Mouse (Mus musculus) liver, postnatal 0 days (tissue): ENCODE data around the gene Sympk. TPM values are rescaled to one million over a fixed set of nuclear protein-coding genes. Genes with fewer than 3 reads are reported as not detected.

Experiments
- ATAC-seq: fragments of 200-750 bp; cut with Nextera tagmentation; 2 replicates; pipeline ENCODE4 v1.8.0; 2017; ENCODE audit warnings: mild to moderate bottlenecking, moderate library complexity
- DNase-seq: peaks from one replicate; pipeline ENCODE4 v3.0.0-alpha.2; 2016
- H3K27ac ChIP-seq: fragments of 300-500 bp; sonication (generic); 2 replicates; pipeline ENCODE4 v1.5.1; 2014; ENCODE audit warnings: antibody characterized with exemption, moderate library complexity, mild to moderate bottlenecking, low read depth
- H3K27me3 ChIP-seq: fragments of 300-500 bp; sonication (generic); 2 replicates; pipeline ENCODE4 v1.6.1; 2014; ENCODE audit warnings: low read length, control low read depth, mixed read lengths; ENCODE audit not compliant: insufficient read depth
- H3K36me3 ChIP-seq: fragments of 300-500 bp; sonication (generic); replicated peaks from 2 replicates; pipeline ENCODE4 v1.6.1; 2014; ENCODE audit warnings: mild to moderate bottlenecking, control low read depth, low read length, moderate library complexity, mixed read lengths; ENCODE audit not compliant: insufficient read depth
- H3K4me1 ChIP-seq: fragments of 300-500 bp; sonication (generic); 2 replicates; pipeline ENCODE4 v1.6.1; 2014; ENCODE audit warnings: antibody characterized with exemption, mild to moderate bottlenecking, control low read depth; ENCODE audit not compliant: insufficient read depth
- H3K4me2 ChIP-seq: fragments of 300-500 bp; sonication (generic); 2 replicates; pipeline ENCODE4 v1.6.1; 2014; ENCODE audit warnings: low read depth, mild to moderate bottlenecking, low read length, moderate library complexity, mixed read lengths
- H3K4me3 ChIP-seq: fragments of 300-500 bp; sonication (generic); 2 replicates; pipeline ENCODE4 v1.5.1; 2014; ENCODE audit warnings: low read depth, low read length
- H3K9ac ChIP-seq: fragments of 300-500 bp; sonication (generic); replicated peaks from 2 replicates; pipeline ENCODE4 v1.6.1; 2014; ENCODE audit warnings: mild to moderate bottlenecking, moderate library complexity
- H3K9me3 ChIP-seq: fragments of 300-500 bp; sonication (generic); 2 replicates; pipeline ENCODE4 v1.6.1; 2016; ENCODE audit warnings: mild to moderate bottlenecking, control low read depth, low read length, mixed read lengths
- CTCF ChIP-seq: sonication (generic); IDR thresholded peaks from 2 replicates; pipeline ENCODE4 v1.5.1; 2016; ENCODE audit warnings: antibody characterized with exemption, low read depth
- EP300 ChIP-seq: IDR thresholded peaks from 2 replicates; pipeline ENCODE4 v1.6.1; 2016; ENCODE audit warnings: antibody characterized with exemption, low read depth, mild to moderate bottlenecking
- WGBS: fragments of 180-500 bp; shearing (Covaris S2); extraction: QIAGEN DNeasy Blood & Tissue Kit; methylation state at CpG from one replicate; pipeline ENCODE4 v1.1.7; 2014; ENCODE audit not compliant: insufficient replicate concordance; 5-methylcytosine and 5-hydroxymethylcytosine counted together
- polyA plus RNA-seq: library from polyadenylated mRNA; unstranded; fragments of >200 nt; fragmentation: Nextera tagmentation; extraction: Ambion mirVana; gene quantifications from 2 replicates; pipeline ENCODE4 v1.2.1, GENCODE M21; 2015

Sympk gene
- polyA plus RNA-seq, 1 experiment from 2014 or later = 6.9 TPM

GRCm38 (mm10) chr7:19001066-19001806 lies 22.9 kb upstream of the Sympk start:
- H3K36me3 ChIP-seq = peaks cover 13% of the 10 kb centered on the region; the same call in 1 of the 2 replicates
- H3K4me2 ChIP-seq = peak overlapping the region; percentile 98
- peak overlapping the region; percentile 56 for H3K4me3 ChIP-seq
- peak overlapping the region; percentile 64 for H3K27ac ChIP-seq
- H3K9ac ChIP-seq = peak overlapping the region; percentile 60
- H3K27me3 ChIP-seq = no peaks in the 10 kb centered on the region
- DNase-seq (peak; percentile 77), ATAC-seq (no peak)
- TF ChIP-seq CTCF = no peak
- no peak for TF ChIP-seq EP300
- H3K4me1 ChIP-seq = peaks cover 42% of the 10 kb centered on the region
- H3K9me3 ChIP-seq = no peaks in the 10 kb centered on the region
- 23% methylated on average over 16 of the region's 18 CpGs for WGBS

GRCm38 (mm10) chr7:19001807-19002085 lies 22.4 kb upstream of the Sympk start:
- ATAC-seq = no peak
- Histone ChIP-seq H3K4me2 (peak overlapping the region; percentile 98), H3K4me1 (peaks cover 42% of the 10 kb centered on the region), H3K9me3 (no peaks in the 10 kb centered on the region), H3K4me3 (no peak overlapping the region), H3K9ac (peak overlapping the region; percentile 60), H3K27ac (peak overlapping the region; percentile 52), H3K36me3 (peaks cover 13% of the 10 kb centered on the region; the same call in 1 of the 2 replicates), H3K27me3 (no peaks in the 10 kb centered on the region)
- peak; percentile 12 for DNase-seq
- whole genome bisulfite sequencing = 76% methylated on average over 3 of the region's 3 CpGs
- TF ChIP-seq EP300 (no peak), CTCF (no peak)

GRCm38 (mm10) chr7:19002115-19002514 lies 22.1 kb upstream of the Sympk start:
- Histone ChIP-seq H3K27ac (peak overlapping the region; percentile 79), H3K27me3 (no peaks in the 10 kb centered on the region), H3K4me3 (peak overlapping the region; percentile 39), H3K4me2 (peak overlapping the region; percentile 98), H3K36me3 (peaks cover 17% of the 10 kb centered on the region; the same call in 1 of the 2 replicates), H3K4me1 (peaks cover 42% of the 10 kb centered on the region), H3K9ac (peak overlapping the region; percentile 60), H3K9me3 (no peaks in the 10 kb centered on the region)
- ATAC-seq (no peak), DNase-seq (no peak)
- 24% methylated on average over 4 of the region's 4 CpGs for WGBS
- TF ChIP-seq EP300 (no peak), CTCF (no peak)

- H3K36me3 ChIP-seq = peaks cover 17% of the 10 kb centered on the region; the same call in 1 of the 2 replicates
- peak; percentile 71 for DNase-seq
- peak overlapping the region; percentile 79 for H3K27ac ChIP-seq
- WGBS = 2% methylated on average over 17 of the region's 17 CpGs
- no peaks in the 10 kb centered on the region for H3K27me3 ChIP-seq
- peak overlapping the region; percentile 98 for H3K4me2 ChIP-seq
- peaks cover 42% of the 10 kb centered on the region for H3K4me1 ChIP-seq
- TF ChIP-seq EP300 (no peak), CTCF (no peak)
- ATAC-seq = peak; percentile 63
- H3K9ac ChIP-seq = peak overlapping the region; percentile 60; the same call in 1 of the 2 replicates
- H3K4me3 ChIP-seq = peak overlapping the region; percentile 39
- H3K9me3 ChIP-seq = no peaks in the 10 kb centered on the region
Observed at GRCm38 (mm10) chr7:19002848-19003498, 21.2 kb upstream of the Sympk start.

DNA sequence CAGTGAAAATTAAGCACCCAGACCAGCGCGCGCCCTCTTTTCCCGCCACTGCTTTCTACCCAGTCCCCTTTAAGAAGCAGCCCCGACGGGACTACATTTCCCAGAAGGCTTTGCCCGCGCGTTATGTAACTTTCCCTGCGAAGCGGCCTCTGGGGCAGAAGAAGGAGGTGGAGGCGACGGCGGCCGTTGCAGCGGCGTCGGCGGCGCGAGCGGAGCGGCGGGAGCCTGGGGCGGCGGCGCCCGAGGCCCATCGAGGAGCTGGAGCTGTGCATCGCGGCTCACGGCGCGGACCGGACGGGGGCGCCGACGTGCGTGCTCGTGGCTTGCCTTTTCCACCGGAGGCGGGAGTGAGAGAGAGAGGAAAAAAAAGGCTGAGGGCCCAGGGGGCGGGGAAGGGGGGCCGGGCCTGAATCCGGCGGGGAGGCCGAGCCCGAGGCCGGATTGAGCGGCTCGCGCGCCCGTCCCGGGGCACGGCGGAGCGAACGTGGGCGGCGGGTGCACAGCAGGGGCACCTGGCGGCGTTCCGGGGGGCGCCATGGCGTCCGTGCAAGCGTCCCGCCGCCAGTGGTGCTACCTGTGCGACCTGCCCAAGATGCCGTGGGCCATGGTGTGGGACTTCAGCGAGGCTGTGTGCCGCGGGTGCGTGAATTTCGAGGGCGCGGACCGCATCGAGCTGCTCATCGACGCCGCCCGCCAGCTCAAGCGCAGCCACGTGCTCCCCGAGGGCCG lies 20.1 kb upstream of the Sympk start, which contains the start of gene Irf2bp1:
Gene Irf2bp1 (plus strand): TSS at position 143 of the 729 bp plus-strand sequence.
- Histone ChIP-seq H3K27ac (peak within 1 kb of the TSS; percentile 87), H3K4me2 (peak within 1 kb of the TSS; percentile 98), H3K36me3 (peaks cover 17% of the 10 kb centered on the region; the same call in 1 of the 2 replicates), H3K9me3 (no peaks in the 10 kb centered on the region), H3K4me1 (peaks cover 42% of the 10 kb centered on the region), H3K27me3 (no peaks in the 10 kb centered on the region), H3K9ac (peak within 1 kb of the TSS; percentile 77), H3K4me3 (peak within 1 kb of the TSS; percentile 87)
- DNase-seq (peak; percentile 94), ATAC-seq (peak; percentile 66)
- no peak for TF ChIP-seq EP300
- TF ChIP-seq CTCF = peak; percentile 24
- under 1% methylated on average over 64 of the region's 90 CpGs for WGBS
